1 mouse cellular context compared by ENCODE assay signal in the genomic region with DNA sequence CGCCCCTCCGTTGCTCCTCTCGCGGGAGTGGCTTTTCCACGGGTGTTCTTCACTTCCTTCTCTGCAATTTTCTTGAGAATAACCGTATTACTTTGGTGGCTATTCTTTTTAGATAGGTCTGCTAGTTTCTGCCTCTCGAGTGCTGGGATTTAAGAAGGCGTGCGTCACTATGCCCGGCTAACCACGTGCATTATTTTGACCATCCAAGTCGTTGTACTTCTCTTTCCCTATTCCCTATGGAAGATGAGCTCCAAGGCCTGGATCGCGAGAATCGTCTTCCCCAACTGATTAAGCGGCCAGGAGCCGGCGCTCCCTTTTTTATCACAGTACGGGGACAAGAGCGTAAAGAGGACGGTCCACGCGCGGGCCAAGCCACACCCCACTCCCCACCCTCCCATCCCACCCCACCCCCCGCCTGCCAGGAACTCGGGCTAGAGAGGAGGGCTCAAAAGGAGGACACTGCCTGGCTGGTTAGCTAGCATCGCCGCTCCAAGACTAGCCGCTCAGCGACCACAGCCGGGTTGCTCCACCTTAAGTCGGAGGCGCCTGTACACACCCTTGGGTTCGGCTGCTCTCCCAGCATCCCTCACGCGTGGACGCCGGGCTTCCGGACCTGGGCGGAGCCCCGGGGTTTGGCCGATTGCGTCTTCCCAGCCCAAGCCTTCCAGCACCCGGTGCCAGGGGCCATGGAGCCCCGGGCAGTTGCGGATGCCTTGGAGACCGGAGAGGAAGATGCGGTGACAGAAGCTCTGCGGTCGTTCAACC.
TF ChIP-seq lines count a peak whose summit lies in the region.

A gene (plus strand): TSS at position 173 of the 765 bp plus-strand sequence.

TF ChIP-seq in MEL, 35 proteins besides CTCF, POLR2A, EP300 and RAD21 (continued from another document):
- TF ChIP-seq CHD1 (IDR thresholded peaks at IDR 0.05; ENCODE audit: low read depth, low read length) (no peak), UBTF (IDR thresholded peaks at IDR 0.05; ENCODE audit: borderline replicate concordance, insufficient read depth, low read depth, low read length) (no peak), MYB (IDR thresholded peaks at IDR 0.05; ENCODE audit: low read depth, low read length) (no peak), GABPA (IDR thresholded peaks at IDR 0.05; ENCODE audit: low read depth, low read length) (no peak), MXI1 (IDR thresholded peaks at IDR 0.05; ENCODE audit: low read depth, low read length) (peak; percentile 90), NRF1 (IDR thresholded peaks at IDR 0.05; ENCODE audit: insufficient read depth, low read depth, low read length, poor library complexity, severe bottlenecking) (no peak), TBP (IDR thresholded peaks at IDR 0.05; ENCODE audit: low read depth, low read length) (0 out of 2 replicates have a peak, but pooled peaks have one; percentile 51), ETS1 (IDR thresholded peaks at IDR 0.05; ENCODE audit: low read depth, low read length) (peak; percentile 42; the same call in 1 of the 2 replicates), CHD2 (IDR thresholded peaks at IDR 0.05; ENCODE audit: low read length) (peak; percentile 50), SMC3 (IDR thresholded peaks at IDR 0.05; ENCODE audit: low read depth, low read length) (no peak), HCFC1 (IDR thresholded peaks at IDR 0.05; ENCODE audit: low read depth, low read length) (peak; percentile 77), ELF1 (IDR thresholded peaks at IDR 0.05; ENCODE audit: low read depth, low read length) (peak; percentile 85), MYC (IDR thresholded peaks at IDR 0.05; ENCODE audit: low read depth, low read length) (peak; percentile 56), USF1 (IDR thresholded peaks at IDR 0.05; ENCODE audit: low read depth, low read length) (no peak), TAL1 (IDR thresholded peaks at IDR 0.05; ENCODE audit: low read length) (no peak), E2F4 (IDR thresholded peaks at IDR 0.05; ENCODE audit: borderline replicate concordance, low read depth, low read length) (no peak), MAX (IDR thresholded peaks at IDR 0.05; ENCODE audit: low read length) (peak; percentile 72)
